Mouse (Mus musculus): ENCODE measurements around the gene Osbpl5.

Gene Osbpl5

DNA sequence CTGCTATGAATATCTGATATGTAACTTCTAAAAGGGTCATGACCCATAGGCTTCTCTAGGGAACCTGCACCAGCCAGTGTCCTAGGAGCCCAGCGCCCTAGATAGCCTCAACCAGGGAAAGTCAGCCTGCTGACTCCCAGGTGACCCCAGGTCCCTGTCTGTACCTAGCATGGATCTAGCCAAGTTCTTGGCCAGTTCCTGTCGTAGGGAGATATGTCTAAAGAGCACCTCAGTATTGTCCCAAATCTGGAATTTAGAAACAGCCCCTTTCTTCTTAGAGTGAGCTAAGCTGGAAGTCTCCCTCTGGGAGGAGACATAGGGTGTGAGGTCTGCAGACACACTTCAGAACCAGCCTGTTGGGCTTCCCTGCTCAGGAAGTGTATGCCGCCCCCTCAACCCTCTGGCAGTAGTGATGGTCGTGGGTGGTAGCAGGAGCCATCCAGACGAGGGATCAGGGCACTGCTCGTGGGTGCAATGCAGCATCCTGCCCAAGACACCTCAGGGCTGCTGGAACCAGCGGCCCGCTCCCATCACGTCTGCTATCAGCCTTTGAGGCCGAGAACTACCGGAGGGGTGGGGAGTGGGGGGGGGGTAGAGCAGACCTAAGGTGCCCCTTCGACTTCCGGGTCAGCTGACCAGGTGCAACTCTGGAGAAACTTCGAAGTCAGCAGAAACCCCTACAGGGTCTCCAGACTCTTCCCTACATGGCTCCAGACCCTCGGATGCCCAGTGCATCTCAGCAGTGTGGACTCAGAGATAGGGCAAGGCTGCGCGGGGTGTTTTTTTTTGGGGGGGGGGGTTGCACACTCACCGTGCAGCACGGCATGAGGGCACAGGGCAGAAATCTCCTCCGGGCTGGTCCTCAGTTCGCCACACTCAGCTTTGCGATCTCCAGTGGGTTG is at the start of gene Osbpl5:
Osbpl5 (minus strand) TSS at position 861 of the 902 bp plus-strand sequence.
- DNase-seq = no peak

DNA sequence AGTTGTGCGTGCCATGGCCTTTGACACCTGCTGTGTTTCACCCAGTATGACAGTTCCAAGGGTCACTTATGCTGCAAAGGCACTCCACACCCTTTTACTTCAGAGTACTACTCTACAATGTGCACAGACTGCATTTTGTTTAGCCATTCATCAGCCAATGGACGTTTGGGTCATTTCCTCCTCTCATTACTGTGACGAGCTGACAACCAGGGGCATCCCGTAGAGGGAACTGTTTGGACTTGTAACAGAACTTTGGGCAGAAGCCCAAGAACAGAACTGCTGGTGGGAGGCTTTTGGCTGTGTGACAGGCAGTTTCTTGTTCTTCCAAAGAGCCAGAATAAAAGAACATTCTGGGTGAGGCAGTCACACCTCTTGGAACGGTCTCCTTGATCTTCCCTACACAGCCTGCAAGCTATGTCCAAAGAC is 48.4 kb upstream of the Osbpl5 start:
- no peak for DNase-seq

DNA sequence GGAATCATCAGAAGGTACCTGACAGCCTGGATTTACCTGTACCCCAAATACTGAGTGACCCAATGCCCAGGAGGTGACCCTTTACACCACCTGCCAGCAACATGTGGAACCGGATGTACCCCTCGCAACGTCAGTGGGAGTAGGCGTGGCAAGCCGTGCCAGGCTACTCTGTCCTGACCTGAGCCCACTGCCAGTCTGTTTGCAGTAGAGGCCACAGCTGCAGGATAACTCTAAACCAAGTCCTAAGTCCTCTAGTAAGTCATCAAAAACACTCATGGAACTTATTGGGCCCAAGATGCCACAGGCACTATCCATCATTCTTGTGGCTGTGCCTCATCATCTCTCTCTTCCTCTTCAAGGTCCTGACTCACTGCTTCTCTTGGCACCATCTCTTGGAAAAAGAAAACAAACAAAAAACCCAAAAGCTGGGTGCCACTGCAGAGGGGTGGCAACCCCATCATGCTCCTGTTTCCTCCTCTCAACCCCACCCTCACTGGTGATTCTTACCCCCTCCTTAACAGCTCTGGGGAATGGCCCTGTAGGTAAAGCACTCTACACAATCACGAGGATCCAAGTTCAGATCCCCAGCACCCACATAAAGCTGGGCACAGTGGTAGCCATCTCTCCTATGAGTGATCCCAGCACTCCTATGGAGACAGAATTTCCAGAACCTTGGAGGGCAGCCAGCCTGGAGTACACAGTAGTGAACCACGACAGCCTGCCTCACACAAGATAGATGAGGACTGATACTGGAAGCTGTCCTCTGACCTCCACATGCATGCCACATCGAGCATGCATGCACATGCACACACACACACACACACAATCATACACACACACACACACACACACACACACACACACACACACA is 44.6 kb upstream of the Osbpl5 start:
- DNase-seq = no peak

DNA sequence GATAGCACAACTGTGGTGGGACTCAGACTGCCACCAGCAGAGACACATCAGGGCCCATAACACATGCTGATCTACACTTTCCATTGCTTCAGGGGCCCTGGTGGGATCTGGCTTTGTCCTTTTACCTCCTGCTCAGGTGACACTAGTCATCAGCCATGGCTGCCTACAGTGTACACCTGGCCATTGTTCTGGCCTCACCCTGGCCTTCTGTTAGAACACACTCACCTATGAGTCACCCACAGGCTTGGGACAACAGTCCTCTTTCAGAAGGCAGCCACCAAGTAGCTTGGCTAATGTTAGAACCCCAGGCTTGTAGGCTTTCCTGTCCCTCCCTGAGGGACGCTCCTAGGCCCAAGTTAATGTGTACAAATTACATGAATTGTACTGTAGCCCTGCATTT is 44.0 kb upstream of the Osbpl5 start:
- DNase-seq = no peak

DNA sequence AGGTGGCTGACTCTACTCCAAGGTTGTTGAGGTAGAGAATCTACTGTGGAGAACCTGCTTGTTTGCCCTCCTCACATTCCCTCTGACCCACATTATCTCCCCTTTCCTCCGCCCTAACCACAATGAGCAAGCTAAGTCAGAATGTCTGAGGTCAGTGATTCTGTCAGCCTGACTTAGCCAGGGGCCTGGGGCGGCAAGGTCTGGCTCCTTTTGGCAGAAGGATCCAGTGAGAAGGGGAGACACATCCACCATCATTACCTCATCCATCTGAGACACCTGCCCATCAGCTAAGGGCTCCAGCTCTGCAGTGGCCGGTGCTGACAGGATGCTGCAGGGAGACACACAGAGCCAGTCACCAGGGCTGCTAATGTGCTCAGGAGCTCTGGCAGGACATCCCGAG is 42.0 kb upstream of the Osbpl5 start:
- DNase-seq = no peak

DNA sequence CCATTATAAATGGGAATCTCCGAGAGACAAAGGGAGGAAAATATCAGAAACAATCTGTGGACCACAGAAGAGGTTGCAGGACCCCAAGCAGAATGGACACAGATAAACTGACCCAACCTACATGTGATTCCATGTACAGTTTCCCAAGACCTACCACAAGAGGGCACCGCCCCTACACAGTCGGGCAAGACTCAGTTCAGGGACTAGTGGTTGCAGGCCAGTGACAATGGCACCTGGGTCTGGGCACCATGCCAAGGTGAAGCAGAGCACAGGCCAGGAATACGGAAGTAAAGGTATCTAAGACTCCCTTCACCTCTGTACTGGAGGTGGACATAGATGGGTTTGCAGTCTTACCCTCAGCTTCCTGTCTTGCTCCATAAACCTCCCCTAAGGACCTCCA is 36.3 kb upstream of the Osbpl5 start:
- no peak for DNase-seq

DNA sequence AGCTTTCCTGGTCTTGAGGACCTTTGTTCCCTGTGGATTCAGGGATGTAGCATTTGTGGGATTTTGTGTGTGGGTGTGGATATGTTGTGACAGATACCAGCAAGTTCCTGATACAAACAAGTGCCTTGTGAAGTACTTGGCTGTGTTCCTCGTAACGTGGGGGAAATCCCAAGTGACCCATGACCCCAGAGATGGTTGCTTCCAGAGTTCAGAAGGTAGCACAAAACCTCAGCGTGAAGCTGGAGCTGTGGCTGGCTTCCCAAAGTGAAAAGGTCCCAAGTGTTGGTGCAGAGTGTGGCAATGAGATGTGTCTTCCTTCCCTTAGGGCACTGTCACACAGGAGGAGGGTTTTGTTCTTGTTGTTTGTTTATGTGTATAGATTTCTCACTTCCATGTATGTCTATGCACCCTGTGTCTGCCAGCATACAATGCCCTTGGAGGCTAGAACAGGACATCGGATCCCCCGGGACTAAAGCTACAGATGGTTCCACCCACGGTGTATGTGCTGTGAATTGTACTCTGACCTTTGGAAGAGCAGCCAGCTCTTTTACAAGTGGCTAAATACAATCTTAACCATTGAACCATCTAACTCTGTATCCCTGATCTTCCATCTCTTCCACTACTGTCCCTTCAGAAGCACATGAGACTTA is 35.7 kb upstream of the Osbpl5 start:
- DNase-seq = no peak

DNA sequence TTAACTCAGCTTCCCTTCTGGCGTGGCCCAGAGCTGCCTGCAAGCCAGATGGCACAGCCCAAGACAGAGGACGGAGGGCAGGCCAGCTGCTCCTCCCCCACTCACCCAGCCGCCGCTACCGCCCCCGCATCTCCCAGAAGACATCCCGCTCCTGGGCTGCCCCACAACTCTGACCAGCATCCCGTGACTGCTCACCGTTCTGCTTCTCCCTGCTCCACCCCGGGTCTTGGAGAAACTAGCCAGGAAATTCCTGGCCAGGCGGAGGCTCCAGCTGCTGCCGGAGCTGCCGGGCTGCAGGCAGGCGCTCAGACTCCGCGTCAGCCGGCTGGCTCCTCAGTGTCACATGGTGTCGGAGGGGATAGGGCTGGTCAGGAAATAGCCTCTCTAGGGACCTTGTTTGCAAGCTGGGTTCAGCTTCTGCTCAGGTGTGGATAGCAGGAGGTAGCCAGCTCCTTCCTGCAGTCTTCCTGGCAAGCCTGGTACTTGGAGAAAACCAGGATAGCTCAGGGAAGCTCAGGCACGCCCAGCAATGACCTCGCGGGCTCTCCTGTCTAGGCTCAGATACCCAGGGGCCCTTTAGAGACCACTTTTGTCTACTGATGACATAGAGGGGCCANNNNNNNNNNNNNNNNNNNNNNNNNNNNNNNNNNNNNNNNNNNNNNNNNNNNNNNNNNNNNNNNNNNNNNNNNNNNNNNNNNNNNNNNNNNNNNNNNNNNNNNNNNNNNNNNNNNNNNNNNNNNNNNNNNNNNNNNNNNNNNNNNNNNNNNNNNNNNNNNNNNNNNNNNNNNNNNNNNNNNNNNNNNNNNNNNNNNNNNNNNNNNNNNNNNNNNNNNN is 27.4 kb upstream of the Osbpl5 start, which contains the start of gene Mrgpre:
Mrgpre (minus strand) TSS at position 505 of the 834 bp plus-strand sequence.
- peak; percentile 69 for DNase-seq

DNA sequence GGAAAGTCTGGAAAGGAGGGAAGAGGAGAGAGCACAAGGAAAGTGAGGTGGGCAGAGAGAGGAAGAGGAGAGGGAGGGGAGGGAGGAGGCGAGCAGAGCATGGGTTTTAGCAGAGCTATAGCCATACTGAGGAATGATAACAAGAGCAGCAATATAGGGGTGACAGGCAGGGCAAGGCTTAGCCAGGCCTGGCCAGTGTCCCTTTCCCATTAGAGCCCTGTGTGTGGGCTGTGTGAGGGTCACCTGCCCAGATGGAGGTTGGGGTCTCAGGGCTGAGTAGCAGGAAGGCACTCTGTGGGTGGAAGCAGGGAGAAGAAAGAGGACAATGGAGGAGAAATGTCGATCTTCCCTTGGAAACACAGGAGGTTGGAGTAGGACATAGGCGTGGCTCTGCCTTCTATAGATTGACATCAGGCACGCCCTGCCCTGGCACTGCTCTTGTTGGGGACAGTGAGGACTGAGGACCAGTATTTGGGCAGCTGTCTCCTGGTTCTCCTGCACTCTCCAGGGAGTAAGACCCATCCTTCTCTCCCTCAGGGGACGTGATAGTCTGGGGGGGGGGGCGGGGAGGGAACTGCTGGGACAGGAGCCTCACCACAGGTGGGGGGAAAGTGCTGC is 26.7 kb upstream of the Osbpl5 start:
- DNase-seq = no peak

DNA sequence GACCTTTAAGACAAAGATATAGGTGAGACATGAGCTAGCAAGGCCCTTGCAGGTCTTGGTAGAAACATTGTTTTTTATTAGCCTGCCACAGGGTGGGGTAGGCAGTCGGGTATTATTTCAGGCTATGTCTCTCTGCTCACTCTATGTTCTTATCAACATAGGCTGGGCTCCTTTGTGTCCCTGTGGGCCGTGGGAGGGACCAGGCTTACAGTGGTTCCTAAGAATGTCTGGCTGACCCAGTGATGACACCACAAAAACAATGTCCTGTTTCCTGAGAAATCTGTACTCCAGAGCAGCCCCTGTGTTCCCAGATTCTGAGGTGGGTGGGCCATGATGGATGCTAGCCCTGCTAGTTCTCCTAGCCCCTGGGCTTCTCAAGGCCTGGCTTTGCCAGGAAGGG is 20.6 kb upstream of the Osbpl5 start:
- no peak for DNase-seq

DNA sequence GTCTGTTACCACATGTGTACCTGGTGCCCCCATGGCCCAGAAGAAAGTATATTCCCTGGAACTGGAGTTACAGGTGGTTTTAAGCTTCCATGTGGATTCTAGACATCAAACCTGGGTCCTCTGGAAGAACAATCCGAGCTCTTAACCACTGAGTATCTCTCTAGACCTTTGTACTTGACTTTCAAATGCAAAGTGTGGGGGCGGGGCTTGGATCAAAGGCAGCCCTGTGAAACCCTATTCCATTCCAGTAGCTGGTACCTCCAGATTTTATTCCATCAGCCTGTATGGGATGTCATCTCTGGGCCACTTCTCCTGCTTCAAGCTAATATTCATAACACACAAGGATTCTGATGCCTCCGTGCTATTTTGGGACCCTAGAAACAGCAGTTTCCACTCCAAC is 19.4 kb upstream of the Osbpl5 start:
- DNase-seq = no peak

DNA sequence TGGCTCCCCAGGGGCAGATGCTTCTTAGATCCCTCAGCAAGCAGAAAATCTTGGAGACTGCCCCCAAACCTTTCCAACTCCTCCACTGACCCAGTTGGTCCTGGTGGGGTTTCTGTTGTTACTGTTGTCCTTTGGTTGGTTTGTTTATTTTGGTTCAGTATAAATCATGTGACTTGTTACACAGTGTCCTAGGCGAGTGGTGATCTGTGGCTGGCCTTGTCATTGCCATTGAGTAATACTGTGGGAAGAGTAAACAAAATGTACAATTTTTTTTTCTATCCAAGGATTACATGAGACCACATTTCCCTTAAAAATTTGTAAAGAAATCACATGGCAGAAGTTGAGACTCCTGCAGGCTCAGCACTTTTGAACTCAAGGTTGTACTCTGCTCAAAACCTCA is 12.7 kb upstream of the Osbpl5 start:
- DNase-seq = no peak

DNA sequence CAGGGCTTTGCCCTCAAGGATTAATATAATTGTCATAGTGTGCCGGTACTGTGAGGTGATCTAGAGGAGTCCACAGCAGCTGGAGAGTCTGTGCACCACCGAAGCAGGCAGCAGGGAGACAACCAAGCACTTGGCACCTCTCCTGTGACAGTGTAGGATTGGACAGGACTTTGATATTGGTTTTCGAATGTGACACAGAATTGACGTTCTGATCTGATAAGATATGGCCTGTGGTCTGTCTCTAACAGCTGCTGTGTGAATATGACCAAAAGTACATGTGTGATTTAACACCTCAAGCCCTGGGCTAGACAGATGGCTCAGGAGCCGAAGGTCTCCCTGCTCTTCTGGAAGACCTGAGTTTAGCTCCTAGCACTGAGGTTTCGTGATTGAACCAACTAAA is 11.5 kb upstream of the Osbpl5 start:
- no peak for DNase-seq

DNA sequence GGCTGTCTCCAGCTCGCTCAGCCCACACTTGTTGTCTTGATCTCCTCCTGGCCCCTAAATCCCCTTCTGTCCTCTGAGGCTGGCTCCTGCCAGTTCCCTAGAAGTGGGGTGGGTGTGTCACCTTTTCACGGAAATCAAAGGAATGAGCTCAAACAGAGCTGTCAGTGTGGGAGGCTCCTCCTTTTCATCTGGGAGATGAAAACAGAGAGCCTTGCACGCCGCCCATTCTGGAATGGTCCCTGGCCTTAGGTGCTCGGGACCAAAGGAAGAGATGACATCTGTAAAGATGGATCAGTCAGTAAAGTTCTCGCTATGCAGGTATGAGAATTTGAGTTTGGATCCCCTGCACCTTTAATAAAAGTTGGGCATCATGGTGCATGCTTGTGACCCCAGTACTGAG is 10.1 kb upstream of the Osbpl5 start, which contains the start of gene Mrgprg:
Mrgprg (minus strand) TSS at position 101 of the 400 bp plus-strand sequence.
- no peak for DNase-seq

DNA sequence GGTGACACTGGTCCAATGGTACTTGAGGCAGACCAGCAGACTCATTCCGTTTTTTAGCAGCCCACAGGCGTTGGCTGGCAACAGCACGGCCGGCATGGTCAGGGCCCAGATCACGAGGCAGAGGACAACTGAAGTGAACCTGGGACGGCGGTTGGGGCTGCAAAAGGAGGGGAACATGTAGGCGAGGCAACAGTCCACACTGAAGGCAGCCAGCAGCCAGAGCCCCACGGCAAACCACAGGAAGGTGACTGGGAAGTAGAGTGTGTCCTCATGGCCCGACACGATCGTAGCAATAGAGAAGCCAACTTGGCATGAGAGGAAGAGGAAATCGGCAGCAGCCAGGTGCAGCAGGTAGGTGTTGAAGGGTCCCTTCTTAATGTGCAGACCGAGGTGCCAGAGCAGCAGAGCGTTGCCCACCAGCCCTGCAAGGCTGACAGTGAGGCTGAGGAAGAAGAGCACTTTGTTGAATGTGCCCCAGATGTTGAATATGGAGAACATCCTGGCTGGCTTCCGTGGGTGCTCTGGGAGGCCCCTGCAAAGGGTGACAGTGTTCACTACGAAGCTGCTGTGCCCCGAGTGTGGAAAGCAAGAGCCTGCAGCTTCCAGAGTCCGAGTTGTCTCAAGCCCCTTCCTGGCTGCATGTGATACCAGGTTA is 8.2 kb upstream of the Osbpl5 start:
- DNase-seq = no peak

DNA sequence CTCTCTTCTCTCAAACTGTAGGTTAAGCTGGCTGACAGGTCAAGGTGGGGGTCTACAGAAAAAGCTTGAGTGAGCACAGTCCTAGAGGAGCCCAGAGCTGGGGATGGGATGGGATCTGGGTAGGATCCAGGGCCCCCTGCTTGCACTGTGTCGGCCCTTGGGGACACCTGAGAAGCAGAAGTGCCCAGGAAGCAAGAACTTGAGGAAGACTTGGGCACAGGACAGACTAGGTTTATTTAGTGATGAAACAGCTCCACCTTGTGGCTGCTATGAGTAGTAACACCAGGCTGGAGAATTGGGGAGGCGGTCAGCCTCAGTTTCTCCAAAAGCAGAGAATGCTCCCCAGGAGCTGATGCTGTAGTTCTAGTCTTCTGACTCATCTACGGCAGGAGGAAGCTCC is 7.0 kb upstream of the Osbpl5 start:
- DNase-seq = no peak

DNA sequence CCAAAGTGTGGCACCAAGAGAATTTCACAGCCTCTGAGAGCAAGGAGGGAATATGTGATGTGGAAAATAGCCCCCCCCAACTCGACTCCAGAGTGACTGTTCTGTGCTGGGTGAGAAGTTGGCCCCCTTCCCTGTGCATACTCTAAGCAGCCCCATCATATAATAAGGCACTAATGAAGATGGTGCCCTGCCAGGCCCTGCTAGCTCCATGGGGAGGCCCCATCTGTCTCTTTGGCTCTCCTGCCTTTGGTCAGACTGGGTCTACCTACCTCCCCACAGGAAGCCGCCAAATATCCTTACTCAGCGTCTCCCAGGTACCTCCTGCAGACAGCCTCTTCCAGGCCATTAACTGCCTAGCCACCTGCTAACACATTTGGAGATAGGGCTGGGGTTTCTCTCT is 2.2 kb upstream of the Osbpl5 start:
- DNase-seq = no peak

DNA sequence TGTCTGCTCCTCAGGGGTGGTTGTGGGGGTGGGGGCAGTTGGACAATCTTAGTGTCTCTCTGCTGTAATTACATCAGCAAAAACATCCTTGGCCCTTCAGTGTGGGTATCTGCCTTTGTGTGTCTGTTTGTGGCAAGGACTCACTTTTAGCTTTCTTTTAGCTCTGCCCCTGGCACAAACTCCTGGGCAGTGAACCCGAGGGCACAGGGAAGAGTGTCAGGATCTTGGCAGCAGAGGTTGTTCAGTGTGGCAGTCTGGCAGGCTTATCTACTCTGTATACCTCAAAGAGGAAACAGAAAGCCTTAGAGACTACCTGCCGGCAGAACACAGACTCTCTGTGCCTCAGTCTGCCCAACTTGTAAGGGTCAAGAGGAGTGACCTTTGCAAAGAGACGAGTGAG is 911 bp upstream of the Osbpl5 start:
- DNase-seq = no peak

DNA sequence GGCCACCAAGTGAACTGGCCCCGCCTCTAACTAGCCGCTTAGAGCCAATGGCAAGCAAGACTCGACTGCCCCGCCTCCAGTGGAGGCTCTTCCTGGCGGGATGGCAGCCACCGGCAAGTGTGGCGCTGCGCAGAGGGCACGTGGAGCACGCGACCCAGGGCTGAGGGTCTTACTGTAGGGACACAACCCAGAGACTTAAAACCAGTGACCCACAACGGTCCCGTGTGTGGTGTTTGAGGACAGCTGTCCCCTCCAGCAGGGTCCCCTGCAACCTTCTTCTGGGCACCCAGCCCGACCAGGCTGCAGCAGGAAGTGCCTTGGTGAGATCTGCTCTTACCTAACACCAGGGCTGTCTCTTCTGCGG is 224 bp upstream of the Osbpl5 start:
- DNase-seq = peak; percentile 71

DNA sequence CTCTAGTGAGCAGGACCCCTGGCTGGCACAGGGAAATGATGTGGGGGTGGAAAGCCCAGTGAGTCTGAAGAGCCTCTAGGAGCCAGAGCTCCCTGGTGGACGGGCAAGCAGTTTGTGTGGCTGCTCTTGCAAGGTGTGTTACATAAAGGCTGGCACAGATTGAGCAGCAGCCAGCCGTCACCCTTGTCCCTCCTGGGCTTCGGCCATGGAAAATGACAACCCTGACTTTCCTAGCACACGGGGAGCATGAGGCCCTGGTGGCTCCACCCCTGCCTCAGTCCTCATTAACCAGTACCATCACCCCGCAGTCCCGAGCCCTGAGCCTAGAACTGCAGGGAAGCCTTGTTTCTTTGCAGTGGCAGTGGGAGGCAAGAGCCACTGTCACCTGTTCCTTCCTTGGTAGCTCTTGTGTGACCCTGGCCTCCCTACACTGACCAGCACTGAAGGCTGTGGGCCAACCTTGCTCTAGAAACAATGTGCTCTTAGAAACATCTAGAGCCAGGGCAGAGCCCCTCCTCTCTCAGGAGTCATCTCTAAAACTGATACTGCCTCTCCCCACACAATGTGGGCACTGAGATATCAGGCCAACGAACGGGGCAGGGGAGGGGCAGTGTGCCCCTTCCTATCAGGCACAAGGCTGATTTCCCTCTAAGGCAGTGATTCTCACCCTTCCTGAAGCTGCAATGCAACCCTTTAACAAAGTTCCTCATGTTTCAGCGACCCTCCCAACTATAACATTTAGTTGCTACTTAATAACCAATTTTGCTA is 1.2 kb downstream of the Osbpl5 start:
- no peak for DNase-seq

Data from right cerebral cortex, postnatal 25 days (tissue).